Mouse (Mus musculus): ENCODE data around the gene Cep70. TPM values are rescaled to one million over a fixed set of nuclear protein-coding genes. Genes with fewer than 3 reads are reported as not detected.
A peak's percentile ranks its signal among the peaks of the same experiment; 100 is the strongest.

Gene Cep70
- polyA plus RNA-seq, 1 experiment from 2014 or later: 29.0 TPM

- Histone ChIP-seq H3K36me3 (no peaks in the 10 kb centered on the region), H3K9ac (peak overlapping the region; percentile 39), H3K4me1 (replicated peaks) (no peaks in the 10 kb centered on the region; the same call in 1 of the 2 replicates), H3K4me3 (replicated peaks) (peak overlapping the region; percentile 70), H3K9me3 (no peaks in the 10 kb centered on the region), H3K27me3 (replicated peaks) (no peaks in the 10 kb centered on the region), H3K4me2 (replicated peaks) (peak overlapping the region; percentile 69), H3K27ac (no peak overlapping the region)
- WGBS: 6% methylated on average over 17 of the region's 17 CpGs
- no peak; the same call in 1 of the 2 replicates for ATAC-seq
Observed at GRCm38 (mm10) chr9:99242533-99243189, 506 bp upstream of the Cep70 start.

- H3K36me3 ChIP-seq: no peaks in the 10 kb centered on the region
- WGBS: 2% methylated on average over 10 of the region's 10 CpGs
- ATAC-seq: peak; percentile 15; the same call in 1 of the 2 replicates
- no peaks in the 10 kb centered on the region for H3K27me3 ChIP-seq (replicated peaks)
- peak overlapping the region; percentile 52; the same call in 1 of the 2 replicates for H3K27ac ChIP-seq
- no peaks in the 10 kb centered on the region for H3K9me3 ChIP-seq
- peak overlapping the region; percentile 70 for H3K4me3 ChIP-seq (replicated peaks)
- H3K4me1 ChIP-seq (replicated peaks): no peaks in the 10 kb centered on the region; the same call in 1 of the 2 replicates
- peak overlapping the region; percentile 63 for H3K9ac ChIP-seq
- H3K4me2 ChIP-seq (replicated peaks): peak overlapping the region; percentile 69
Observed at GRCm38 (mm10) chr9:99243895-99244293, 727 bp downstream of the Cep70 start.

DNA sequence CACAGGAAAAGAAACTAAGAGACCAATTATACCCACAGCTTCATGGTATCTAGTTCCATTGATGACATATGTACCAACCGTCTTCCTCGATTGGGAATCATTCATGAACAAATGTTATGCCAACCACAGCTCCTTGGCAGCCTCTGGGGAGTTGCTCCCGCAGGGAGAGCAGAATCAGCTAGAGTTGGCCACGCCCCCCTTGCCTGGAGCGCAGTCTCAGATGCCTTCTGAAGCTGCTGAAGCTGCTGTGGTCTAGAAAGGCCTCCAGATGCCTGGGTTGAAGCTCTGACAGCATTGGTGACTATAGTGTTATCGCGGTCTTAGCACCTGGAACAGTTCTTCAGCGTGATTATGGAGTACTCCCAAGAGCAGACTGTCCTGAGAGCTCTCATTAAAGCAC lies 5.1 kb downstream of the Cep70 start:
- WGBS: 68% methylated on average over 8 of the region's 8 CpGs
- Histone ChIP-seq H3K27me3 (replicated peaks) (no peaks in the 10 kb centered on the region), H3K27ac (no peak overlapping the region), H3K36me3 (no peaks in the 10 kb centered on the region), H3K4me3 (replicated peaks) (no peak overlapping the region), H3K9me3 (no peaks in the 10 kb centered on the region), H3K4me2 (replicated peaks) (no peak overlapping the region), H3K9ac (no peak overlapping the region), H3K4me1 (replicated peaks) (no peaks in the 10 kb centered on the region)
- ATAC-seq: no peak

GRCm38 (mm10) chr9:99248906-99249305 lies 5.7 kb downstream of the Cep70 start:
- 98% methylated on average over 4 of the region's 4 CpGs for WGBS

DNA sequence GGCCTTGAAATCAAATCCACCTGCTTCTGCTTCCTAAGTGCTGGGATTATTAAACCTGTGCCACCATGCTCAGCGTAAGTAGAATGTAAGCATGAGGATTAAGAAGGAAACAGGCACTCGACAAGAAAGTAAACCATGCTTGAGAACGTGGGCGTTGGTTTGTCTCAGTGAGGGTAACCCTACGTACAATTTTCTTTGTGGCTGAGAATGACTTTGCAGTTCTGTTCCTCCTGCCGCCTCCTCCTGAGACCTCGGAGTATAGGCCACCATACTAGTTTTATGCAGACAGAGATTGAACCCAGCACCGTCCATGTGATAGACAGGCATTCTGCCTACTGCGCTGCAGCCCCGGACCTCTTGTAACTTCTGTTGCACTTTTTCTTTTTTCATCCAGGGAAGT lies 10.7 kb downstream of the Cep70 start:
- H3K36me3 ChIP-seq: 0 out of 2 replicates have a peak, but pooled peaks cover 3% of the 10 kb centered on the region
- WGBS: 78% methylated on average over 10 of the region's 10 CpGs
- H3K4me3 ChIP-seq (replicated peaks): no peak overlapping the region
- no peak overlapping the region for H3K4me2 ChIP-seq (replicated peaks)
- no peak for ATAC-seq
- no peak overlapping the region for H3K9ac ChIP-seq
- H3K9me3 ChIP-seq: no peaks in the 10 kb centered on the region
- no peaks in the 10 kb centered on the region for H3K27me3 ChIP-seq (replicated peaks)
- H3K4me1 ChIP-seq (replicated peaks): no peaks in the 10 kb centered on the region
- no peak overlapping the region for H3K27ac ChIP-seq

More at GRCm38 (mm10) chr9:99248906-99249305, 5.7 kb downstream of the Cep70 start:
- Histone ChIP-seq H3K27me3 (replicated peaks) (no peaks in the 10 kb centered on the region), H3K9me3 (no peaks in the 10 kb centered on the region), H3K27ac (no peak overlapping the region), H3K4me1 (replicated peaks) (no peaks in the 10 kb centered on the region), H3K4me3 (replicated peaks) (no peak overlapping the region), H3K36me3 (no peaks in the 10 kb centered on the region), H3K9ac (no peak overlapping the region), H3K4me2 (replicated peaks) (no peak overlapping the region)
- no peak for ATAC-seq

GRCm38 (mm10) chr9:99256206-99256605 lies 13.0 kb downstream of the Cep70 start:
- 93% methylated on average over 1 of the region's 1 CpGs for WGBS
- Histone ChIP-seq H3K27me3 (replicated peaks) (no peaks in the 10 kb centered on the region), H3K9ac (no peak overlapping the region), H3K4me3 (replicated peaks) (no peak overlapping the region), H3K27ac (no peak overlapping the region), H3K4me1 (replicated peaks) (no peaks in the 10 kb centered on the region), H3K36me3 (0 out of 2 replicates have a peak, but pooled peaks cover 3% of the 10 kb centered on the region), H3K9me3 (no peaks in the 10 kb centered on the region), H3K4me2 (replicated peaks) (no peak overlapping the region)
- no peak for ATAC-seq

DNA sequence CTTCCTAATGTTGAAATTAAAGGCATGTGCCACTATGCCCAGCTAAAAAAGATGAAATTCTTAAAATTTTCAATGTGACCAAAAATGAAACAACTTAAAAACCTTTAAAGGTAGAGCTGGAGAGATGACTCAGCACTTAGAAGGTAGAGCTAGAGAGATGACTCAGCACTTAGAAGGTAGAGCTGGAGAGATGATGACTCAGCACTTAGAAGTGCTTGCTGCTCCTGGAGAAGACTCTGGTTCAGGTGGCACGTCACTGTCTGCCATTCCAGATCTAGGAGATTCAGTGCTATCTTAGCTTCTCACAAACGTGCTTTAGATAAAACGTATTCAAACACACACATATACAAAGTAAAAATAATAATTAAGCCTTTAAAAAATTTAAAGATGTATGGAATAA lies 13.7 kb downstream of the Cep70 start:
- no peaks in the 10 kb centered on the region for H3K4me1 ChIP-seq (replicated peaks)
- ATAC-seq: no peak
- H3K9ac ChIP-seq: no peak overlapping the region
- no peak overlapping the region for H3K27ac ChIP-seq
- no peak overlapping the region for H3K4me2 ChIP-seq (replicated peaks)
- 95% methylated on average over 3 of the region's 3 CpGs for WGBS
- H3K27me3 ChIP-seq (replicated peaks): no peaks in the 10 kb centered on the region
- H3K9me3 ChIP-seq: no peaks in the 10 kb centered on the region
- H3K36me3 ChIP-seq: 0 out of 2 replicates have a peak, but pooled peaks cover 3% of the 10 kb centered on the region
- no peak overlapping the region for H3K4me3 ChIP-seq (replicated peaks)

DNA sequence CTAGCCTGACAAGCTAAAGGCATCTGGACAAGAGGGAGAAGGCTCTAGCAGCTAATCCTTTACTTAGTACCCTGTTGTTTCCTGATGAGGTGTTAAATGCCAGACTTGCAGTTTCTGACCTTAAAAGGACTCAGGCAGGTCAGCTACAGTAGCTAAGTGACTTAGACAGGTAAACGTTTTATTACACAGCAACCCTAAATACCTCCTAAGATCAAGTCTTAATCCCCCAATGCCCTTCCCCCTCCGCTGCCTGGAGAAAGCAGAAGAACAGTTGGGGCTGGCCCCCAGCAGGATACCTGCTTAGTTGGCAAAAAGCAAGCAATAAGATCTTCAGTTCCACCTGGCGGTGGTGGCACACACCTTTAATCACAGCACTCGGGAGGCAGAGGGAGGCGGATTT lies 15.7 kb downstream of the Cep70 start:
- H3K27ac ChIP-seq: no peak overlapping the region
- 81% methylated on average over 5 of the region's 5 CpGs for WGBS
- no peaks in the 10 kb centered on the region for H3K27me3 ChIP-seq (replicated peaks)
- no peak overlapping the region for H3K9ac ChIP-seq
- no peak overlapping the region for H3K4me3 ChIP-seq (replicated peaks)
- no peaks in the 10 kb centered on the region for H3K9me3 ChIP-seq
- no peak overlapping the region for H3K4me2 ChIP-seq (replicated peaks)
- 0 out of 2 replicates have a peak, but pooled peaks cover 3% of the 10 kb centered on the region for H3K36me3 ChIP-seq
- ATAC-seq: no peak
- no peaks in the 10 kb centered on the region for H3K4me1 ChIP-seq (replicated peaks)

GRCm38 (mm10) chr9:99304296-99304695 lies 61.1 kb downstream of the Cep70 start:
- no peak overlapping the region for H3K9ac ChIP-seq
- H3K27ac ChIP-seq: no peak overlapping the region
- 81% methylated on average over 5 of the region's 5 CpGs for WGBS
- no peaks in the 10 kb centered on the region for H3K4me1 ChIP-seq (replicated peaks)
- no peak overlapping the region for H3K4me2 ChIP-seq (replicated peaks)
- no peak overlapping the region for H3K4me3 ChIP-seq (replicated peaks)
- no peak for ATAC-seq
- no peaks in the 10 kb centered on the region for H3K9me3 ChIP-seq
- H3K36me3 ChIP-seq: 0 out of 2 replicates have a peak, but pooled peaks cover 8% of the 10 kb centered on the region
- H3K27me3 ChIP-seq (replicated peaks): no peaks in the 10 kb centered on the region

- Histone ChIP-seq H3K9ac (no peak overlapping the region), H3K4me2 (replicated peaks) (no peak overlapping the region), H3K9me3 (no peaks in the 10 kb centered on the region), H3K27ac (no peak overlapping the region), H3K4me3 (replicated peaks) (no peak overlapping the region), H3K4me1 (replicated peaks) (no peaks in the 10 kb centered on the region), H3K27me3 (replicated peaks) (no peaks in the 10 kb centered on the region), H3K36me3 (0 out of 2 replicates have a peak, but pooled peaks cover 8% of the 10 kb centered on the region)
- 81% methylated on average over 6 of the region's 6 CpGs for WGBS
- ATAC-seq: no peak
Observed at GRCm38 (mm10) chr9:99306226-99306625, 63.1 kb downstream of the Cep70 start.

DNA sequence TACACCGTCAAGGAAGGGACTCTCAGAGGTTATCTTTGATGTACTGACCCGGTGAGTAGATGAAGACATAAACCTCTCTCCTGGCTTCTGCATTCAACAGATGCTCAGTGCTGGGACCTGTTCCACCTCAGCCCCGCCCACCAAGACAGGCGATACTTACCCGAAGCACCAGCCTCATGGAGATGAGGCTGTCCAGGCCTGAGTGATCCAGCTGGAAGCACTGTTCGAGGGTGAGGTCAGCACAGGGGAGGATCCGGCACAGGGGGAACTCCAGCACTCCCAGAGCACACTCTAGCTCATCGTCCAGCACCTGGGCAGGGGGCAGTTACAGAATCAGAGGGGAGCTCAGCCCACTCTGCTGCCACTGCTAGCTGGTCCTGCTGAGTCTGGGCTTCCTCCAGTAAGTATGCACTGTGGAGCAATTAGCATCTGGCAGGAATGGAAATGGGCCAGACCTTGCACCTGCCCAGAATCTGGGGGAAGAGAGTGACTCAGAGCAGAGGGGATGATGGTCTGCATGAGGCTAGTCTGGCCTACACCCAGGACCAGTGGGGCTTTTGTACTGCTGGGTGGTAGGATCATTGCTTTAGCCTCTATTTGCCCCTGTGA lies 76.3 kb downstream of the Cep70 start:
- Histone ChIP-seq H3K27me3 (replicated peaks) (no peaks in the 10 kb centered on the region), H3K9me3 (no peaks in the 10 kb centered on the region), H3K36me3 (no peaks in the 10 kb centered on the region), H3K27ac (no peak overlapping the region), H3K9ac (no peak overlapping the region), H3K4me3 (replicated peaks) (no peak overlapping the region), H3K4me2 (replicated peaks) (no peak overlapping the region), H3K4me1 (replicated peaks) (no peaks in the 10 kb centered on the region)
- 40% methylated on average over 8 of the region's 8 CpGs for WGBS
- ATAC-seq: peak; percentile 36

DNA sequence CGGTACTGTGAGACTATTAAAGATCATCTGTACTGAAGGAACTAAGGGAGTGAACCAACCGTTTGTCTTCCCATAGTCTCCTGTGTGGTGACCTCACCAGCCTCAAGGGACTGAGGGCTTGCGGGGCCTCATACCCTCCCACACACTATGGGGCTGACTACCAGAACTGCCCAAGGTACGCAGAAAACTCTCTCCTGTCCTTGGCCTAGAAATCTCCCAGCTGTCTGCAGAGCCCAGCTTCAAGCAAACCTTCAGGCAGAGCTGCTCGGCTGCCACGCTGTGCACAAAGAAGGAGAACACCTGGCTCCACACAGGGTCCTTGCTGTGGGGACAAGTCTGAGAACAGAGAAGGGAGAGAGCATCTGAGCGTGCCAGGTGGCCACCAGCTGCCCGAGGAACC lies 76.8 kb downstream of the Cep70 start:
- Histone ChIP-seq H3K9ac (no peak overlapping the region), H3K9me3 (no peaks in the 10 kb centered on the region), H3K4me2 (replicated peaks) (no peak overlapping the region), H3K27ac (no peak overlapping the region), H3K27me3 (replicated peaks) (no peaks in the 10 kb centered on the region), H3K4me3 (replicated peaks) (no peak overlapping the region), H3K36me3 (no peaks in the 10 kb centered on the region), H3K4me1 (replicated peaks) (no peaks in the 10 kb centered on the region)
- 62% methylated on average over 8 of the region's 8 CpGs for WGBS
- ATAC-seq: 0 out of 2 replicates have a peak, but pooled peaks have one; percentile 15

Data from intestine, embryonic 15.5 days (tissue).